Comparison of ENCODE assay signal across 12 mouse cellular contexts in the genomic region with DNA sequence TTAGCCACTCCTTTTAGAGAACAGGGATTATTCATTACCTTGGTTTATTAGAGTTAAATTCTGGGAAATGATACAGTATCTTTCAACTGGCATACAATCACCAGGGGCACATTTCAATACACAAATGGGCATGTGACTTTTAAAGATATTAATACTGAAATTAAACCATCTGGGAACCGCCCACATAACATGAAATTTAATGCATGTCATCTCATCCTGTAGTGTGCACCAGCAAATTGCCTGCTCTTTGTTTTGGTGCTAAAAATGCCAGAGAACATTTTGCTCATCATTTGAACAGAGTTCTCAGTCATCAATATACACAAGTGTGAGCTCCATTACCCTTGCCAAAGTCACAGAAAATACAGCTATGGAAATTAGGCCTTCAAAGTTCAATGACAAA.
"Had no signal": no experiment of that assay in that cellular context is flagged by ENCODE, and none has a peak within 500 bp of the region (broad histone marks: within the 10 kb centered on the region; RNA-seq: fewer than 3 reads in every experiment).

No protein-coding gene starts in this region.

- DNase-seq: lung, adult 2 months; lung, postnatal 14 days; lung, postnatal 36 days; midbrain, embryonic 14.5 days; retina, postnatal 1 day; right cerebral cortex, adult 18-20 months; right cerebral cortex, postnatal 25 days; right cerebral cortex, postnatal 4 days; spleen, adult 18-20 months; thymus, adult 18-20 months; thymus, postnatal 14 days; thymus, postnatal 36 days had no signal
